Mouse (Mus musculus) 3134 (cell line): Measurements from ENCODE around the gene Col3a1.
A peak's percentile ranks its signal among the peaks of the same experiment; 100 is the strongest.

Source experiments
- DNase-seq: peaks from one replicate; pipeline ENCODE4 v3.0.0-alpha.2; 2011; ENCODE audit warnings: low spot score; ENCODE audit not compliant: insufficient read length; ENCODE audit errors: extremely low read depth

Col3a1 gene

GRCm38 (mm10) chr1:45311388-45311787 is at the start of gene Col3a1:
TSS of gene Col3a1 (plus strand) at chr1:45311538.
- DNase-seq, result no peak

- DNase-seq, result no peak
Measured at GRCm38 (mm10) chr1:45269421-45269820, 41.9 kb upstream of the Col3a1 start.

- no peak for DNase-seq
Measured at GRCm38 (mm10) chr1:45276006-45276539, 35.3 kb upstream of the Col3a1 start.

GRCm38 (mm10) chr1:45287954-45288353 is 23.4 kb upstream of the Col3a1 start:
- no peak for DNase-seq

- no peak for DNase-seq
Measured at GRCm38 (mm10) chr1:45290037-45290436, 21.3 kb upstream of the Col3a1 start.

GRCm38 (mm10) chr1:45299394-45300119 is 11.8 kb upstream of the Col3a1 start:
- no peak for DNase-seq

GRCm38 (mm10) chr1:45304273-45304672 is 7.1 kb upstream of the Col3a1 start:
- DNase-seq, result no peak

- no peak for DNase-seq
Measured at GRCm38 (mm10) chr1:45309015-45309414, 2.3 kb upstream of the Col3a1 start.

- DNase-seq, result no peak
Measured at GRCm38 (mm10) chr1:45311962-45312361, 624 bp downstream of the Col3a1 start.

GRCm38 (mm10) chr1:45312870-45313269 is 1.5 kb downstream of the Col3a1 start:
- no peak for DNase-seq

GRCm38 (mm10) chr1:45313696-45314295 is 2.5 kb downstream of the Col3a1 start:
- DNase-seq, result peak; percentile 66

- no peak for DNase-seq
Measured at GRCm38 (mm10) chr1:45315767-45316528, 4.6 kb downstream of the Col3a1 start.

GRCm38 (mm10) chr1:45318241-45318640 is 6.9 kb downstream of the Col3a1 start:
- DNase-seq, result no peak

- no peak for DNase-seq
Measured at GRCm38 (mm10) chr1:45320861-45321260, 9.5 kb downstream of the Col3a1 start.

- no peak for DNase-seq
Measured at GRCm38 (mm10) chr1:45329149-45329548, 17.8 kb downstream of the Col3a1 start.

- peak; percentile 47 for DNase-seq
Measured at GRCm38 (mm10) chr1:45355944-45356343, 44.6 kb downstream of the Col3a1 start.

- DNase-seq, result no peak
Measured at GRCm38 (mm10) chr1:45358020-45358419, 46.7 kb downstream of the Col3a1 start.

GRCm38 (mm10) chr1:45359147-45359546 is 47.8 kb downstream of the Col3a1 start:
- DNase-seq, result no peak

GRCm38 (mm10) chr1:45359673-45360072 is 48.3 kb downstream of the Col3a1 start:
- no peak for DNase-seq

GRCm38 (mm10) chr1:45363274-45363673 is 51.9 kb downstream of the Col3a1 start:
- no peak for DNase-seq

- no peak for DNase-seq
Measured at GRCm38 (mm10) chr1:45365427-45365826, 54.1 kb downstream of the Col3a1 start.
